Mouse (Mus musculus) erythroblast, embryonic 14.5 days (primary cell): ENCODE results near the gene Lst1. TPM values are rescaled to one million over a fixed set of nuclear protein-coding genes. Genes with fewer than 3 reads are reported as not detected.

Experiments
- H3K27me3 ChIP-seq: 2 replicates; pipeline ENCODE4 v1.6.1; 2012; ENCODE audit warnings: inconsistent platforms; ENCODE audit not compliant: control insufficient read depth
- H3K36me3 ChIP-seq: 2 replicates; pipeline ENCODE4 v1.6.1; 2012; ENCODE audit warnings: mild to moderate bottlenecking, inconsistent platforms; ENCODE audit not compliant: control insufficient read depth
- H3K4me1 ChIP-seq: 2 replicates; pipeline ENCODE4 v1.6.1; 2012; ENCODE audit warnings: inconsistent platforms; ENCODE audit not compliant: control insufficient read depth
- H3K4me3 ChIP-seq: replicated peaks from 2 replicates; pipeline ENCODE3; 2012; ENCODE audit warnings: moderate library complexity, mild to moderate bottlenecking, inconsistent platforms
- H3K9me3 ChIP-seq: 2 replicates; pipeline ENCODE4 v1.6.1; 2012; ENCODE audit warnings: low read length, inconsistent platforms, mixed read lengths; ENCODE audit not compliant: control insufficient read depth
- GATA1 ChIP-seq: IDR thresholded peaks from 2 replicates; pipeline ENCODE4 v1.6.1; 2012; ENCODE audit warnings: low read length, inconsistent platforms, mixed read lengths
- TAL1 ChIP-seq: IDR thresholded peaks from 3 replicates; pipeline ENCODE4 v1.6.1; 2012; ENCODE audit warnings: low read length, inconsistent platforms, mixed read lengths
- polyA plus RNA-seq: library from polyadenylated mRNA; stranded (reverse); fragments of >175 nt; gene quantifications from 2 replicates; pipeline ENCODE4 v1.2.3, GENCODE M21; 2012

Lst1 gene
- polyA plus RNA-seq, 1 experiment: not detected

DNA sequence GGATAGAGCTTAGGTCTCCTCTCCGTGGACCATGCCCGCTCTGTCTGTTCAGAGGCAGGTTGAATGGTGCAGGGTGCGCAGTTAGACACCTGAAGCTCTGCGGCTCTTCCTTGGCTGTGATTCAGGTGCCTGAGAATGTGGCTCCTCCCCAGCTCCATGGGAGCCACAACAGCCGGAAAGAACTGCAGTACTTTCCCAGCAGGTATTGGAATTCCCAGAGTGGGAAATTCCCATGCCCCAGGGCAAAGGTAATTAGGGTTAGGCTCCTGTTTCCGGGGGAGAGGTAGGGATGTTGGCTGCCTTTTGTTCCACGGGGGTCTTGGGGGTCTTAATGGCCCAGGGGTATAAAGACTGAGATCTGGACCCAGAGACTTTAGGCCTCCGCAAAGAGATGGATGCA lies 10.7 kb upstream of the Lst1 start:
- Histone ChIP-seq H3K9me3 (no peaks in the 10 kb centered on the region), H3K36me3 (no peaks in the 10 kb centered on the region), H3K4me1 (peaks cover 16% of the 10 kb centered on the region), H3K4me3 (no peak overlapping the region), H3K27me3 (peaks cover 79% of the 10 kb centered on the region)
- TF ChIP-seq TAL1 (no peak), GATA1 (no peak)

DNA sequence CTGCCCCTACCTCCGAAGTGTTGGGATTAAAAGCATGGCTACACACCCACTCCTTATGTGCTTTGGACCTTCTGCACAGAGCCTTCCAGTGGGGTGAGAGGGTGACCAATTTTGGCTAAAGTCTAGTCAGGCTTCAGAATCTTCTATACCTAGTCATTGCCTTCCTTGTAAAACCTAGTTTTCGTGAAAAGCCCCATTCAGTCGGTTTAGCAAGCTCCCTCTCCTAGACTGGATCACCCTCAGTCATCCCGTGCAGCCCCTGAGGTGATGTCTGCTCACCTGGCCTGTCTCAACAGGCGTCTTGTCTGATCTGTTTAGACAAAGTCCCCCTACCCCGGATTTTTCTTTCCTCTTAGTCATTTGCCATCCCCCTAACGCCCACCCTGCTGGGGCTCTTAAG lies 9.8 kb upstream of the Lst1 start:
- H3K27me3 ChIP-seq: peaks cover 73% of the 10 kb centered on the region
- no peaks in the 10 kb centered on the region for H3K36me3 ChIP-seq
- TF ChIP-seq GATA1: no peak
- TF ChIP-seq TAL1: no peak
- H3K4me3 ChIP-seq: no peak overlapping the region
- H3K4me1 ChIP-seq: peaks cover 16% of the 10 kb centered on the region
- H3K9me3 ChIP-seq: no peaks in the 10 kb centered on the region

DNA sequence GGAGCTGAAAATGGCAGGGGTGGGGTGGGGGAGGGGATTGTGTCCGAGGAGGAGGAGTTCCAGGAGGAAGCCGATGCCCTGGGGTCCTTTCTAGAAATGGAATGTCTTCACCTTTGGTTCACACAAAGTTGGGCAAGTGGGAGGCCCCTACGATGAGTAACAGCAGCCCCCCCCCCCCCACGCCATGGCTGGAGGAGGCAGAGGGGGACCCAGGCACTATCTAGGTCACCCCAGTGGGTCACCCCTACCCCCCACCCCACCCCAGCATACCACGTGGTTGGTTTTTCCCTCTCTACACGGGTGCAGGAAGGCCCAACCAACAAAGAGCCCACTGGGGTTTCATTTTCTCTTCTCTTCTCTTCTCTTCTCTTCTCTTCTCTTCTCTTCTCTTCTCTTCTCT lies 8.9 kb upstream of the Lst1 start:
- Histone ChIP-seq H3K4me3 (no peak overlapping the region), H3K9me3 (no peaks in the 10 kb centered on the region), H3K4me1 (peaks cover 16% of the 10 kb centered on the region), H3K27me3 (peaks cover 68% of the 10 kb centered on the region), H3K36me3 (no peaks in the 10 kb centered on the region)
- TF ChIP-seq GATA1 (no peak), TAL1 (no peak)

DNA sequence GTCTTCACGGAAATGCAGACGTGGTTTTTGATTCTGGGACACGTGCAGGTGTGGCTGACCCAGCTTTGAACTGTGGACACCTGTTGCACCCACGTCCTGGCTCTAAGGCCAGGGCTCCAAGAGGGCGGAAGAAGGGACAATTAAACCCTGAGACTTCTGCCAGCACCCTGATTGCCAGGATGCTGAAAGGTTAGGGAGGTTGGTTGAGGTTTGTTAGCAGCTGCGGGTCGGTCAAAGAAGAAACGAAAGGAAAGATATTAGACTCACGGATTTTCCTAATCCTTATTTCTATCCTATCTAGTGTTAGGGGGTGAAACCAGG lies 8.0 kb upstream of the Lst1 start:
- Histone ChIP-seq H3K4me1 (peaks cover 16% of the 10 kb centered on the region), H3K36me3 (no peaks in the 10 kb centered on the region), H3K27me3 (peaks cover 59% of the 10 kb centered on the region), H3K9me3 (no peaks in the 10 kb centered on the region), H3K4me3 (no peak overlapping the region)
- TF ChIP-seq TAL1: no peak
- no peak for TF ChIP-seq GATA1

- peaks cover 16% of the 10 kb centered on the region for H3K4me1 ChIP-seq
- H3K36me3 ChIP-seq: no peaks in the 10 kb centered on the region
- H3K9me3 ChIP-seq: no peaks in the 10 kb centered on the region
- TF ChIP-seq GATA1 (no peak), TAL1 (no peak)
- H3K4me3 ChIP-seq: peak overlapping the region; percentile 48
- H3K27me3 ChIP-seq: peaks cover 54% of the 10 kb centered on the region
These were observed 7.5 kb upstream of the Lst1 start for GRCm38 (mm10) chr17:35195631-35196320.

DNA sequence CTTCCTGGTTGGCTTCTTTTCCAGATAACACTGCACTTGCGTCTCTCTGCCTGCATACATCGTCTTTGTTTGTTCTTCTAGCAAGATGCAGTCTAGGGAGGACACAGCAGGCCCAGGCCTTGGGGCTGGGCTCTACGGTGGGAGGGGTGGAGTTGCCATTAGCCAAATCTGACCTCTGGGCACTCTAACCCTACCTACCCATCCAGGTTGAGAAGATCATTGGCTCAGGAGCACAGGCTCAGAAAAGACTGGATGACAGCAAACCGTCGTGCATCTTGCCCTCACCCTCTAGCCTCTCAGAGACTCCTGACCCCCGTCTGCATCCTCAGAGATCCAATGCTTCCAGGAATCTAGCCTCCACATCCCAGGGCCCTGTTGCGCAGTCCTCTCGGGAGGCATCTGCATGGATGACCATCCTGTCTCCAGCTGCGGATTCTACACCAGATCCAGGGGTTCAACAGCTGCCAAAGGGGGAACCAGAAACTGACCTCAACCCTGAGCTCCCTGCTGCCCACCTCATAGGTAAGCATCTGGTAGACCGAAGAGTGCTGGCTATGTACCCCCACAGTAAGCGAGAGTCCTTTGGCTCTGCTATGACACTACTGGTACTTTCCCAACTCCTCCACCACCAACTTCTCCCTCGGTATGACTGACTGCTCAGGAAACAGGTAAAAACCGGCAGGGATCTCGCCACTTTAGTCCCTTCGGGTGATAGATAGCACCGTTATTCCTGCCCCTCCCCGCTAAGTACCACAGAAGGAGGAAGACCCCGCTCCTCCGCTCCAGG lies 6.8 kb upstream of the Lst1 start:
- Histone ChIP-seq H3K36me3 (no peaks in the 10 kb centered on the region), H3K27me3 (peaks cover 47% of the 10 kb centered on the region), H3K4me1 (peaks cover 14% of the 10 kb centered on the region), H3K4me3 (peak overlapping the region; percentile 48), H3K9me3 (no peaks in the 10 kb centered on the region)
- TF ChIP-seq GATA1 (no peak), TAL1 (no peak)

DNA sequence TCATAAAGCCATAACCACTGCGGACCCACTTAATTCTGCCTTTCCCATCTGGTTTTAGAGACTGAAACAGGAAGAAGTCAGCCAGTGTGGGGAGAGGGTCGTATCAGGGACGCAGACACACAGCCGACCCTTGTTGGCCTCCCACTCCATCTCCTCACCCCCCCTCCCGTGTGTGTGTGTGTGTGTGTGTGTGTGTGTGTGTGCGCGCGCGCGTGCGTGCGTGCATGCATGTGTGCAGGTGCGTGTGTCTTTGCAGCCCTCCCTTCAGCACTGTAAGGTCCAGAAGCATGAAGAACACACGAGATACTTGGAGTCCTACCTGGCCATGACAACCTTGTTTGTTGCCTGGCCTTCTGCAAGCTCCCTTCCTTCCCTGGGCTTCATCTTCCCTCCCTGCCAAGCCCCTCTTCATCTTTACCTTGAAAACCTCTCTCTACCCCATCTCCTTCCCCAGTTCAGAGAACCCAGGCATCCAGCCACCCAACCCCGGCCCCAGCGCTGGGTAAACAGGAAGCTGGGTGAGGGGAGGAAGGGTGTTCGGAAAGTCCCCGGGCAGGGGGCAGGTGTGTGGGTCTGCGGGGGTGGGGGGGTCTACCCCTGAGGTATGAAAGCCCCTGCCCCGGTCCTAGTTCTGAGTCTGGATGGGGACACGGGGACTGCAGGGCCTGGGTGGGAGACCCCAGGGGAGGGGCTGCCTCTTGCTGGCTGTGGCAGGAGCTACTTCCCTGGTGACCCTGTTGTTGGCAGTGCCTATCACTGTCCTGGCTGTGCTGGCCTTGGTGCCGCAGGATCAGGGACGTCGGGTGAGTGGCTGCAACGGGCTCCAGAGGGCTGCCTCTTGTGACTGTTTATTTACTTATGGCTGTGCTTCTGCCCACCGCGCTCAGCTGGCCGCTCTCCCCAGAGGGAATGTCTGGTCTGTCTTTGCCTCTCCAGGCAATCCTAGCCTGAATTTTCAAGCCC lies 5.9 kb upstream of the Lst1 start, which contains the start of gene Ltb:
Ltb (plus strand) TSS at position 559 of the 963 bp plus-strand sequence.
- no peak within 1 kb of the TSS for H3K4me3 ChIP-seq
- H3K36me3 ChIP-seq: no peaks in the 10 kb centered on the region
- peaks cover 43% of the 10 kb centered on the region for H3K27me3 ChIP-seq
- peaks cover 14% of the 10 kb centered on the region for H3K4me1 ChIP-seq
- TF ChIP-seq GATA1 (no peak), TAL1 (no peak)
- H3K9me3 ChIP-seq: no peaks in the 10 kb centered on the region

GRCm38 (mm10) chr17:35192924-35193323 lies 4.7 kb upstream of the Lst1 start:
- Histone ChIP-seq H3K36me3 (no peaks in the 10 kb centered on the region), H3K27me3 (peaks cover 40% of the 10 kb centered on the region), H3K4me1 (peaks cover 14% of the 10 kb centered on the region), H3K4me3 (no peak overlapping the region), H3K9me3 (no peaks in the 10 kb centered on the region)
- TF ChIP-seq TAL1: no peak
- no peak for TF ChIP-seq GATA1

DNA sequence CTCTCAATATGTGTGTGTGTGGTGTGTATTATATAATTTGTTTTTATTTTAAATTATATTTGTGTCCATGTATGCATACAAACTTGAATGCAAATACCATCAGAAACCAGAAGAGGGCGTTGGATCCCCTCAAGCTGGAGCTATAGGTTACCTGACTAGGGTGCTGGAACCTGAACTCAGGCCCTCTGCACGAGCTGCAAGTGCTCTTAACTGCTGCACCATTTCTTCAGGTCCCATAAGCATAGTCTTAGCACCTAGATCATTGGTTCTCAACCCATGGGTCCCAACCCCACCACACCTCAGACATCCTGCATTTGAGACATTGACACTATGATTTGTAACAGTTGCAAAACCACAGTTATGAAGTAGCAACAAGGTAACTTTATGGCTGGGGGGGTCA lies 3.5 kb upstream of the Lst1 start:
- H3K27me3 ChIP-seq: peaks cover 34% of the 10 kb centered on the region
- H3K9me3 ChIP-seq: no peaks in the 10 kb centered on the region
- no peak overlapping the region for H3K4me3 ChIP-seq
- no peaks in the 10 kb centered on the region for H3K36me3 ChIP-seq
- TF ChIP-seq GATA1: no peak
- TF ChIP-seq TAL1: no peak
- H3K4me1 ChIP-seq: peaks cover 15% of the 10 kb centered on the region
